Mouse (Mus musculus): ENCODE data around the gene Gm28047. TPM values are rescaled to one million over a fixed set of nuclear protein-coding genes. Genes with fewer than 3 reads are reported as not detected.

Gm28047 gene
- polyA plus RNA-seq, 1 experiment = not detected

DNA sequence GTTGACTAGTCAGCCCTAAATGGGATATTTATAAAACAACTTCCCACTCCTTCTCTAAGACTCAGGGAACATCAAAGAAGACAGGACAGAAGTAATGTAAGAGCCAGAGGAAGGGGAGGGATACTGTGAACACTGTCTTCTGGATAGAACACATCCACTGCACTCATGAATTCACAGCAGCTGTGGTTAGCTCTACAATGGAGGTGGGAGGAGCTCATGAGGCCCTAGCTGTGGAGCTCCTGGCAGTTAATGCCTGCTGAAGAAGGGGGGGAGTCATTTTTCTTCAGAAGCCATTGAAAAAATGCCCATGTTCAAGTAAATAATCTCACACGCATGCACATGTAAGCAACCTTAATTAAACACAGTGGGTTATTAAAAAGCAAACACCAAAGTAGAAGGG, 47.9 kb downstream of the Gm28047 start:
- TF ChIP-seq POLR2A (IDR thresholded peaks at IDR 0.05; ENCODE audit: insufficient read depth, low read length) (no peak), EP300 (IDR thresholded peaks at IDR 0.05; ENCODE audit: insufficient read depth, low read depth, low read length) (no peak), CTCF (IDR thresholded peaks at IDR 0.05; ENCODE audit: low read depth, low read length) (no peak)
- Histone ChIP-seq H3K36me3 (ENCODE audit: control insufficient read depth, insufficient read depth, low read length, poor library complexity, severe bottlenecking) (no peaks in the 10 kb centered on the region), H3K4me1 (ENCODE audit: control insufficient read depth, insufficient read depth, low read length) (no peaks in the 10 kb centered on the region), H3K4me3 (ENCODE audit: low read depth, low read length) (no peak overlapping the region), H3K9me3 (replicated peaks; ENCODE audit: control insufficient read depth, insufficient read depth, low read length, poor library complexity, severe bottlenecking) (no peaks in the 10 kb centered on the region), H3K9ac (ENCODE audit: low read depth, poor library complexity, severe bottlenecking) (no peak overlapping the region), H3K27ac (ENCODE audit: insufficient read depth, low read length) (no peak overlapping the region), H3K27me3 (ENCODE audit: control insufficient read depth, insufficient read depth, low read length, poor library complexity, severe bottlenecking) (no peaks in the 10 kb centered on the region)

- Histone ChIP-seq H3K36me3 (ENCODE audit: control insufficient read depth, insufficient read depth, low read length, poor library complexity, severe bottlenecking) (no peaks in the 10 kb centered on the region), H3K9ac (ENCODE audit: low read depth, poor library complexity, severe bottlenecking) (no peak overlapping the region), H3K4me1 (ENCODE audit: control insufficient read depth, insufficient read depth, low read length) (no peaks in the 10 kb centered on the region), H3K9me3 (replicated peaks; ENCODE audit: control insufficient read depth, insufficient read depth, low read length, poor library complexity, severe bottlenecking) (no peaks in the 10 kb centered on the region), H3K4me3 (ENCODE audit: low read depth, low read length) (no peak overlapping the region), H3K27ac (ENCODE audit: insufficient read depth, low read length) (no peak overlapping the region), H3K27me3 (ENCODE audit: control insufficient read depth, insufficient read depth, low read length, poor library complexity, severe bottlenecking) (no peaks in the 10 kb centered on the region)
- TF ChIP-seq EP300 (IDR thresholded peaks at IDR 0.05; ENCODE audit: insufficient read depth, low read depth, low read length) = no peak
- TF ChIP-seq POLR2A (IDR thresholded peaks at IDR 0.05; ENCODE audit: insufficient read depth, low read length) = no peak
- TF ChIP-seq CTCF (IDR thresholded peaks at IDR 0.05; ENCODE audit: low read depth, low read length) = no peak
Observed at GRCm38 (mm10) chr15:102572081-102572480, 52.8 kb downstream of the Gm28047 start.

DNA sequence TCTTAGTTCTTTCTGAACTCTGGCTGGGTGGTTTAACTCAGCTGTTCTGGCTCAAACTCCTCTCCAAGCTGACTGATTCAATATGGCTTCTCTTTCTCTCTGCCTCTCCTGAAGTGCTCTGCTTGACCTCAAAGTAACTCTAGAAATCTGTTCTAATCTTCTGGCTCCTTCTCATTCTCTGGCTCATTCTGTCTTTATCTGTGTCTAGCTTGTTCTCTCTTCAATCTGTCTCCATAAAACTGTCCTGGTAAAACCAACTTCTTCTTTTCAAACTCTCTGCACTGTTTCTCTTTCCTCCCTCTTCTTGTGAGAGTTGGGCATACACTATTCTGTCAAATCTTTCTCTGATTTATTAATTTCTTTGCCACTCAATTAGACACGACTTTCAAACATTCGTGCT, 57.0 kb downstream of the Gm28047 start:
- Histone ChIP-seq H3K9ac (ENCODE audit: low read depth, poor library complexity, severe bottlenecking) (no peak overlapping the region), H3K36me3 (ENCODE audit: control insufficient read depth, insufficient read depth, low read length, poor library complexity, severe bottlenecking) (no peaks in the 10 kb centered on the region)

GRCm38 (mm10) chr15:102563681-102564080, 61.2 kb downstream of the Gm28047 start:
- Histone ChIP-seq H3K27ac (ENCODE audit: insufficient read depth, low read length) (no peak overlapping the region), H3K4me1 (ENCODE audit: control insufficient read depth, insufficient read depth, low read length) (no peaks in the 10 kb centered on the region), H3K9me3 (replicated peaks; ENCODE audit: control insufficient read depth, insufficient read depth, low read length, poor library complexity, severe bottlenecking) (no peaks in the 10 kb centered on the region), H3K27me3 (ENCODE audit: control insufficient read depth, insufficient read depth, low read length, poor library complexity, severe bottlenecking) (no peaks in the 10 kb centered on the region), H3K36me3 (ENCODE audit: control insufficient read depth, insufficient read depth, low read length, poor library complexity, severe bottlenecking) (no peaks in the 10 kb centered on the region), H3K9ac (ENCODE audit: low read depth, poor library complexity, severe bottlenecking) (no peak overlapping the region), H3K4me3 (ENCODE audit: low read depth, low read length) (no peak overlapping the region)
- TF ChIP-seq EP300 (IDR thresholded peaks at IDR 0.05; ENCODE audit: insufficient read depth, low read depth, low read length) (no peak), CTCF (IDR thresholded peaks at IDR 0.05; ENCODE audit: low read depth, low read length) (no peak), POLR2A (IDR thresholded peaks at IDR 0.05; ENCODE audit: insufficient read depth, low read length) (no peak)

More for the DNA sequence above, 57.0 kb downstream of the Gm28047 start:
- H3K4me3 ChIP-seq (ENCODE audit: low read depth, low read length) = no peak overlapping the region
- H3K27me3 ChIP-seq (ENCODE audit: control insufficient read depth, insufficient read depth, low read length, poor library complexity, severe bottlenecking) = no peaks in the 10 kb centered on the region
- TF ChIP-seq CTCF (IDR thresholded peaks at IDR 0.05; ENCODE audit: low read depth, low read length) (no peak), EP300 (IDR thresholded peaks at IDR 0.05; ENCODE audit: insufficient read depth, low read depth, low read length) (no peak), POLR2A (IDR thresholded peaks at IDR 0.05; ENCODE audit: insufficient read depth, low read length) (no peak)
- H3K4me1 ChIP-seq (ENCODE audit: control insufficient read depth, insufficient read depth, low read length) = no peaks in the 10 kb centered on the region
- H3K9me3 ChIP-seq (replicated peaks; ENCODE audit: control insufficient read depth, insufficient read depth, low read length, poor library complexity, severe bottlenecking) = no peaks in the 10 kb centered on the region
- no peak overlapping the region for H3K27ac ChIP-seq (ENCODE audit: insufficient read depth, low read length)

DNA sequence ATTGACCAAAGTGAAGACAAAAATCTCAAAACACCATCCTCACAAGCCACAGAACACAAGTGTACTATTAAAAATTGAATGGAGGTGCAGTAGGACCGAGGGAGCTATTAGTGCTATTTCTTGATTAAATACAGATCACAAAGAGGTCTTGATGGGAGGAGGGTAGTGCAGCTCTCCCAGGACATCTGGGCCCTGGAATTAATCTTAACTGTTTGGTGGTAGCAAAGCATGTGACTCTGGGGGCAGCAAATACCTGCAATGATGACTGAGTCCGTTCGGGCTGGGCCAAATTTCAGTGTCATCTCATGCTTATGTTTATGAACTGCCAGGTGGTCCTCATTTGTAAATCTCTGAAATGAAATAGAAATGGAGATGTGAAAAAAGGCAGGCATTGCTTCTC, 61.8 kb downstream of the Gm28047 start:
- TF ChIP-seq POLR2A (IDR thresholded peaks at IDR 0.05; ENCODE audit: insufficient read depth, low read length) = no peak
- no peak for TF ChIP-seq CTCF (IDR thresholded peaks at IDR 0.05; ENCODE audit: low read depth, low read length)
- no peaks in the 10 kb centered on the region for H3K27me3 ChIP-seq (ENCODE audit: control insufficient read depth, insufficient read depth, low read length, poor library complexity, severe bottlenecking)
- no peak overlapping the region for H3K27ac ChIP-seq (ENCODE audit: insufficient read depth, low read length)
- no peaks in the 10 kb centered on the region for H3K4me1 ChIP-seq (ENCODE audit: control insufficient read depth, insufficient read depth, low read length)
- no peak overlapping the region for H3K9ac ChIP-seq (ENCODE audit: low read depth, poor library complexity, severe bottlenecking)
- no peak overlapping the region for H3K4me3 ChIP-seq (ENCODE audit: low read depth, low read length)
- H3K36me3 ChIP-seq (ENCODE audit: control insufficient read depth, insufficient read depth, low read length, poor library complexity, severe bottlenecking) = no peaks in the 10 kb centered on the region
- H3K9me3 ChIP-seq (replicated peaks; ENCODE audit: control insufficient read depth, insufficient read depth, low read length, poor library complexity, severe bottlenecking) = no peaks in the 10 kb centered on the region

GRCm38 (mm10) chr15:102562491-102562890, 62.4 kb downstream of the Gm28047 start:
- TF ChIP-seq POLR2A (IDR thresholded peaks at IDR 0.05; ENCODE audit: insufficient read depth, low read length) (no peak), EP300 (IDR thresholded peaks at IDR 0.05; ENCODE audit: insufficient read depth, low read depth, low read length) (no peak), CTCF (IDR thresholded peaks at IDR 0.05; ENCODE audit: low read depth, low read length) (no peak)
- Histone ChIP-seq H3K9me3 (replicated peaks; ENCODE audit: control insufficient read depth, insufficient read depth, low read length, poor library complexity, severe bottlenecking) (no peaks in the 10 kb centered on the region), H3K27me3 (ENCODE audit: control insufficient read depth, insufficient read depth, low read length, poor library complexity, severe bottlenecking) (no peaks in the 10 kb centered on the region), H3K4me3 (ENCODE audit: low read depth, low read length) (no peak overlapping the region), H3K36me3 (ENCODE audit: control insufficient read depth, insufficient read depth, low read length, poor library complexity, severe bottlenecking) (no peaks in the 10 kb centered on the region), H3K27ac (ENCODE audit: insufficient read depth, low read length) (no peak overlapping the region), H3K4me1 (ENCODE audit: control insufficient read depth, insufficient read depth, low read length) (no peaks in the 10 kb centered on the region), H3K9ac (ENCODE audit: low read depth, poor library complexity, severe bottlenecking) (no peak overlapping the region)
